Mouse (Mus musculus) lung, postnatal 0 days (tissue): ENCODE measurements around the gene Il17rd. TPM values are rescaled to one million over a fixed set of nuclear protein-coding genes. Genes with fewer than 3 reads are reported as not detected.

ENCODE experiments used
- ATAC-seq: fragments of 200-750 bp; cut with Nextera tagmentation; 2 replicates; pipeline ENCODE4 v1.8.0; 2017; ENCODE audit warnings: moderate library complexity
- DNase-seq: peaks from one replicate; pipeline ENCODE4 v3.0.0-alpha.2; 2016; ENCODE audit warnings: low spot score
- H3K27ac ChIP-seq: fragments of 300-500 bp; sonication (generic); 2 replicates; pipeline ENCODE4 v1.5.1; 2014; ENCODE audit warnings: antibody characterized with exemption, mild to moderate bottlenecking, low read length, mixed read lengths
- H3K27me3 ChIP-seq: fragments of 300-500 bp; sonication (generic); replicated peaks from 2 replicates; pipeline ENCODE4 v1.6.1; 2014; ENCODE audit warnings: low read length, mixed read lengths; ENCODE audit not compliant: insufficient read depth
- H3K36me3 ChIP-seq: fragments of 300-500 bp; sonication (generic); 2 replicates; pipeline ENCODE4 v1.6.1; 2014; ENCODE audit warnings: low read length, mixed read lengths; ENCODE audit not compliant: insufficient read depth
- H3K4me1 ChIP-seq: fragments of 300-500 bp; sonication (generic); 2 replicates; pipeline ENCODE4 v1.6.1; 2014; ENCODE audit warnings: antibody characterized with exemption, low read depth, low read length, mixed read lengths; ENCODE audit not compliant: insufficient read depth
- H3K4me2 ChIP-seq: fragments of 300-500 bp; sonication (generic); replicated peaks from 2 replicates; pipeline ENCODE4 v1.6.1; 2014; ENCODE audit warnings: low read depth, mild to moderate bottlenecking, low read length, moderate library complexity, mixed read lengths
- H3K4me3 ChIP-seq: fragments of 300-500 bp; sonication (generic); 2 replicates; pipeline ENCODE4 v1.5.1; 2014; ENCODE audit warnings: low read depth, low read length
- H3K9ac ChIP-seq: fragments of 300-500 bp; sonication (generic); replicated peaks from 2 replicates; pipeline ENCODE4 v1.6.1; 2014; ENCODE audit warnings: low read depth, mild to moderate bottlenecking
- H3K9me3 ChIP-seq: fragments of 300-500 bp; sonication (generic); 2 replicates; pipeline ENCODE4 v1.6.1; 2016; ENCODE audit warnings: low read length, mixed read lengths
- CTCF ChIP-seq: IDR thresholded peaks from 2 replicates; pipeline ENCODE4 v1.5.1; 2016; ENCODE audit warnings: antibody characterized with exemption, mild to moderate bottlenecking
- EP300 ChIP-seq: IDR thresholded peaks from 2 replicates; pipeline ENCODE4 v1.6.1; 2016; ENCODE audit warnings: antibody characterized with exemption, mild to moderate bottlenecking, control low read depth
- WGBS: fragments of 180-500 bp; shearing (Covaris S2); extraction: QIAGEN DNeasy Blood & Tissue Kit; methylation state at CpG from one replicate; pipeline ENCODE4 v1.1.7; 2014; 5-methylcytosine and 5-hydroxymethylcytosine counted together
- polyA plus RNA-seq: library from polyadenylated mRNA; unstranded; fragments of >200 nt; fragmentation: Nextera tagmentation; extraction: Ambion mirVana; gene quantifications from 2 replicates; pipeline ENCODE4 v1.2.1, GENCODE M21; 2015

Gene Il17rd
- 2.1 and 2.2 TPM in 2 replicates for polyA plus RNA-seq

GRCm38 (mm10) chr14:27038783-27039182 is at the start of gene Il17rd:
Gene Il17rd, plus strand, starts transcription at chr14:27038941.
- Histone ChIP-seq H3K4me3 (peak within 1 kb of the TSS; percentile 84), H3K9ac (peak within 1 kb of the TSS; percentile 65), H3K4me2 (peak within 1 kb of the TSS; percentile 99), H3K36me3 (no peaks in the 10 kb centered on the region), H3K4me1 (0 out of 2 replicates have a peak, but pooled peaks cover 5% of the 10 kb centered on the region), H3K9me3 (no peaks in the 10 kb centered on the region), H3K27me3 (no peaks in the 10 kb centered on the region), H3K27ac (peak within 1 kb of the TSS; percentile 73)
- ATAC-seq, result peak; percentile 98
- under 1% methylated on average over 25 of the region's 29 CpGs for WGBS
- peak; percentile 96 for DNase-seq
- TF ChIP-seq CTCF, result no peak
- no peak for TF ChIP-seq EP300

GRCm38 (mm10) chr14:26991622-26992021 is 47.1 kb upstream of the Il17rd start:
- no peak overlapping the region for H3K4me3 ChIP-seq
- no peak overlapping the region for H3K9ac ChIP-seq
- no peak overlapping the region for H3K4me2 ChIP-seq
- no peaks in the 10 kb centered on the region for H3K27me3 ChIP-seq
- ATAC-seq, result no peak
- 77% methylated on average over 18 of the region's 18 CpGs for WGBS
- H3K36me3 ChIP-seq, result no peaks in the 10 kb centered on the region
- H3K4me1 ChIP-seq, result no peaks in the 10 kb centered on the region
- TF ChIP-seq CTCF (no peak), EP300 (no peak)
- no peak for DNase-seq
- no peaks in the 10 kb centered on the region for H3K9me3 ChIP-seq
- no peak overlapping the region for H3K27ac ChIP-seq

GRCm38 (mm10) chr14:26993427-26993826 is 45.3 kb upstream of the Il17rd start:
- Histone ChIP-seq H3K4me2 (no peak overlapping the region), H3K36me3 (no peaks in the 10 kb centered on the region), H3K9me3 (no peaks in the 10 kb centered on the region), H3K27ac (no peak overlapping the region), H3K4me3 (no peak overlapping the region), H3K4me1 (no peaks in the 10 kb centered on the region), H3K9ac (no peak overlapping the region), H3K27me3 (no peaks in the 10 kb centered on the region)
- no peak for DNase-seq
- ATAC-seq, result no peak
- WGBS, result 36% methylated on average over 3 of the region's 3 CpGs
- TF ChIP-seq CTCF (no peak), EP300 (no peak)

- ATAC-seq (peak; percentile 57), DNase-seq (peak; percentile 50)
- Histone ChIP-seq H3K4me3 (peak within 1 kb of the TSS; percentile 25; the same call in 1 of the 2 replicates), H3K27me3 (no peaks in the 10 kb centered on the region), H3K4me2 (peak within 1 kb of the TSS; percentile 48), H3K9me3 (no peaks in the 10 kb centered on the region), H3K36me3 (no peaks in the 10 kb centered on the region), H3K9ac (no peak within 1 kb of the TSS), H3K4me1 (no peaks in the 10 kb centered on the region), H3K27ac (no peak within 1 kb of the TSS)
- TF ChIP-seq CTCF (peak; percentile 29), EP300 (no peak)
- WGBS, result 10% methylated on average over 16 of the region's 16 CpGs
Observed at GRCm38 (mm10) chr14:26994211-26994741, 44.5 kb upstream of the Il17rd start, which contains the start of gene Hesx1. Gene Hesx1, plus strand, starts transcription at chr14:26994416.

GRCm38 (mm10) chr14:26996257-26996656 is 42.5 kb upstream of the Il17rd start:
- DNase-seq (no peak), ATAC-seq (no peak)
- no peak for TF ChIP-seq EP300
- TF ChIP-seq CTCF, result no peak
- Histone ChIP-seq H3K4me1 (no peaks in the 10 kb centered on the region), H3K9me3 (no peaks in the 10 kb centered on the region), H3K27me3 (no peaks in the 10 kb centered on the region), H3K27ac (no peak overlapping the region), H3K36me3 (no peaks in the 10 kb centered on the region), H3K4me2 (no peak overlapping the region), H3K4me3 (no peak overlapping the region), H3K9ac (no peak overlapping the region)

GRCm38 (mm10) chr14:27000386-27000785 is 38.4 kb upstream of the Il17rd start:
- TF ChIP-seq EP300, result no peak
- TF ChIP-seq CTCF, result no peak
- Histone ChIP-seq H3K4me2 (no peak overlapping the region), H3K9me3 (no peaks in the 10 kb centered on the region), H3K27ac (no peak overlapping the region), H3K4me1 (no peaks in the 10 kb centered on the region), H3K36me3 (no peaks in the 10 kb centered on the region), H3K4me3 (no peak overlapping the region), H3K27me3 (no peaks in the 10 kb centered on the region), H3K9ac (no peak overlapping the region)
- 8% methylated on average over 11 of the region's 11 CpGs for WGBS
- DNase-seq, result no peak
- no peak for ATAC-seq
